Mouse (Mus musculus): ENCODE data around the gene Zfp536.

DNA sequence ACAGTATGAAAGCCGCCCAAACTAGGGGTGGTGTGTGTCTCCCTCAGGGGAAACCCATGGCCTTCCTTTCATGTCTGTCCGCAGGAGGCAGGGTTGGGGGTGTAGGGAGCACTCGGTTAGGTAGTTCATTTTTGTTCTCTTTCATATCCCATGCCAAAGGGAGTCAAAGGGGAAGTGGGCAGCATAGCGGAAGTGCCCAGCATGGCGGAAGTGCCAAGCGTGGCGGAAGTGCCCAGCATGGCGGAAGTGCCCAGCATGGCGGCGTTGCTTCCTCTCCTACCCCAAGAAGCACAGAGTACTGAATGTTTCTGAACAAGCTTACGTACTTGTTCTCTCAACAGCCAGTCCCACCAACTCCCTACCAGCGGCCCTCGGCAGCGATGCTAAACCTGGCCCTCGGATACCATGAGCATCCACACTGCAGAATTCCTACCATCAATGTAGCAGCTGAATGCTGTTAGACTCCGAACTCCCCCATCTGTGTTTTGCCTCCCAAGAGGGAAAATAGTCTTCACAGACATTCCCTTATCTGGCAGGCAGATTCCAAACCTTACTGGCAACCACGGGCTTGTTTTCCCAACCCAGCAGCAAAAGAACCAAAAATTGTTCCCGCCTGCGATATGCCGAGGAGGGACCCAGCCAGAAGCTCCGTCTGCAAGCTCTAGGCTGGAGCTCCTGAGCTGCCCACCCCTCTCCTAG is 125.4 kb downstream of the Zfp536 start:
- TF ChIP-seq CTCF (IDR thresholded peaks at IDR 0.05; ENCODE audit: extremely low read depth, insufficient read depth, insufficient read length, insufficient replicate concordance) = no peak
- no peak for TF ChIP-seq POLR2A (IDR thresholded peaks at IDR 0.05; ENCODE audit: low read depth, low read length)
